Mouse (Mus musculus) v-Abl transformed pro-B cells (cell line): ENCODE results near the gene Evl.

Experiments
- in situ Hi-C, 2 experiments: fragments of 400-800 bp; cut with MboI; formaldehyde crosslinking; loops; one replicate each; pipeline ENCODE4 v1.15.1; 2025; ENCODE audit not compliant: unreplicated experiment in 2 of 2

Gene Evl

DNA sequence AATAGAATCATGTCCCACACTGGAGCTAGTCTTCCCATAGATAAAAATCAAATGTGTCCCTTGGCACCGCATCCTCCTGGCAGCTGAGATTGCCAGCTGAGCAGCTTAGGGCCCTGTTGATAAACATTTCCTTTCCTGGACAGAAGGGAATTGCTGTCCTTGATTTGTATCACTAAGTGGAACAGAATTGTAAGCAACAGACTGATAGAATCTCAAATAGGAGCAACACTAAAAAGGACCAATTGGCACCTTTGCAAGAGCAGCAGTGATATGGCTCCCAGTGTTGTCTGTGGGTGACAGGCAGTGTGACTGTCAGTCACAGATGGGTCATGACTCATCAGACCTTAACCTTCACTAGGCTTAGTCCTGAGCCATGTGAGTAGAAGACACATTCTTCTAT lies 29.3 kb downstream of the Evl start:
- in situ Hi-C loops: loop anchor here in 1 of 2 experiments (25.0 kb wide), 1 partner anchor 1379 kb away; no protein-coding TSS in a partner anchor

- in situ Hi-C loops: loop anchor here in 1 of 2 experiments (25.0 kb wide), 1 partner anchor 1372 kb away; no protein-coding TSS in a partner anchor
Observed at GRCm38 (mm10) chr12:108590131-108590530, 35.6 kb downstream of the Evl start.

DNA sequence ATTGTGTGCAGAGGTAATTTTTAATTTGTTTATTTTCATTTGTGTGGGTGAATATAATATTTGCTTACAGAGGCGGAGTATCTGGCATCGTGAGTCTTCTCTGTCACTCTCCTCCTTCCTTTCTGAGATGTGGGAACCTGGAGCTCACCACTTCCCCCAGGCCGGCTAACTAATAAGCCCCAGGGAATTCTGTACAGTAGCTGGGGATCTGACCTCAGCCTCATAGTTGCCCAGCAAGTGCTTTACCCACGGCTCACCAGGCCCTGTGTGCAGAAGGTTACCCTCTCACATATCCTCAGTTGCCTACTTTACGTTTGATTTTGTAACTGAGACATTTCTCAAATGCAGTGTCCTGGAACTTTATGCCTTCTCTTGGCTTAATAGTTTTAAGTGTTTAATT lies 37.1 kb downstream of the Evl start:
- in situ Hi-C loops: loop anchor here in 1 of 2 experiments (25.0 kb wide), 1 partner anchor 1371 kb away; no protein-coding TSS in a partner anchor

DNA sequence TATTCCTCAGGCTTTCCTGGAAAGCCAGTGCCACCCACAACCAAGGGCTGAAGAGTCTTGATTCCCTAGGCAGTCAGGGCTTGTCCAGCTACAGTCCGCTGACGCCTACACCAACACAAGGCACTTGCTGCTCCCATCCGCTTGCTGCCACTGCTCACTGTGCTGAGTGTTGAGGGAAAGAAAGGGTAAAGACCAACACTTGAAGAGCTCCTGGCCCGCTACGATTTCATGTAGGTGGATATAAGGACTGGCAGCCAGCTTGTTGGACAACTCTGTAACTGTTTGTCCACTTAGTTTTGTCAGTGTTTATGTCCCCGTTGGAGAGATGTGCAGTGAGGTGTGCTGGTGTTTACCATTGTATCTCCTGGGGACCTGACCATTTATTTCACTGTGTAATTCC lies 38.3 kb downstream of the Evl start:
- in situ Hi-C loops: loop anchor here in 1 of 2 experiments (25.0 kb wide), 1 partner anchor 1369 kb away; no protein-coding TSS in a partner anchor

- in situ Hi-C loops: loop anchor here (25.0 kb wide), 1 partner anchor 836 kb away; no protein-coding TSS in a partner anchor
Observed at GRCm38 (mm10) chr12:108600864-108601263, 46.3 kb downstream of the Evl start.

- in situ Hi-C loops: loop anchor here (25.0 kb wide), 1 partner anchor 836 kb away; no protein-coding TSS in a partner anchor
Observed at GRCm38 (mm10) chr12:108601326-108601725, 46.8 kb downstream of the Evl start.

DNA sequence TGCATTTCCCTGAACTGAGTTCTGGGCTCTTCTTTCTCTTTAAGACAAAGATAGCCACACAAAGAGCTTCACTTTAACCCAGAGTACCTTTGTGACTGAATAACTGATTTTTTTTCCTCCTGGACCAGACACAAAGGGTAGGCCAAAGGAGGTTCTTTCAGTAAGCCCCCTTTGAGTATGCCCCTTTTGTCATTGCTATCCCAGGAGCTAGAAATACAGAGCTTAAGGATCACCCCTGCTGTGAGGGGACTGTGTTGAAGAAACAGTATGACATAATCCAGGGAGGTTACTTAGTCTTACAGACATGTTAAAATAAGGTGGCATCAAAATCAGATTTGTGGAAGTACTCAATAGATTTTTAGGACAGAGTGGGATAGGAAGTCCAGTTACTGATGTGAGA lies 50.0 kb downstream of the Evl start:
- in situ Hi-C loops: loop anchor here (25.0 kb wide), 1 partner anchor 833 kb away; no protein-coding TSS in a partner anchor

GRCm38 (mm10) chr12:108605521-108606281 lies 51.2 kb downstream of the Evl start:
- in situ Hi-C loops: loop anchor here (25.0 kb wide), 1 partner anchor 832 kb away; no protein-coding TSS in a partner anchor

DNA sequence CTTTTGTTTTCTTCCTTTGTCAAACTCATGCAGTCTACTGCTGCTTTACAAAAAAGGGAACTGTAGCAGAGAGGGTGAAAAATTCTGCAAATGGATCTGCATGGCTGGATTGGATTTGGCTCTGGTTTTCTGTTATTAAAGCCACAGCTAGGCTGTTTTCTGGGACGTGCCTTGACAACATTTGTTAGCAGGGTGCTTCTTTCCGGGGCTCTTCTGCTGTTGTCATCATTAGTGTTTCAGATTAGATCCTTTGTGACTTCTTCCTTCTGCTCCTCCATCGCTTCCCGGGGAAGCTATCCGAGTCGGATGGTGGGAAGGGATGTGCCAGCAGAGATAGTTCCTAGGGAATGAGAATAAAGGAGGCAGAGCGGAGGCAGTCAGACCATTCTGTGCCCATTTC lies 51.8 kb downstream of the Evl start:
- in situ Hi-C loops: loop anchor here (25.0 kb wide), 1 partner anchor 831 kb away; no protein-coding TSS in a partner anchor

DNA sequence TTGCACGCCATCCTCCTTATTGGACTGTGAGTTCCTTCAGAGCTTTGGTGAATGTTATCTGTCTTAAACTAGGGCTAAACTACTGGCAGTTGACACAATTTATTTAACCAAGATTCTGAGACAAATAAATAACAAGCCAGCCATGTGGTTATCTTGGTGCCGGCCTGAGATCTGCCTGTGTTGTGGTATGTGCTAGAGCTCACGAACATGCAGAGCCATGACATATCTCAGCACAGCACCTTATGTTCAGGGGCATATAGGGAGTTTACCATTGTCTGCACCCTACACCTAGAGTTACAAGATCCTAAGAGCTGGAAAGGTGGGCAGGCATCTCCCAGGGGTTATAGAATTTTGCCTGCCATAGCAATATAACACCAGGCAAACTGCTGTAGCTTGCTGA lies 54.9 kb downstream of the Evl start:
- in situ Hi-C loops: loop anchor here (25.0 kb wide), 1 partner anchor 828 kb away; no protein-coding TSS in a partner anchor

DNA sequence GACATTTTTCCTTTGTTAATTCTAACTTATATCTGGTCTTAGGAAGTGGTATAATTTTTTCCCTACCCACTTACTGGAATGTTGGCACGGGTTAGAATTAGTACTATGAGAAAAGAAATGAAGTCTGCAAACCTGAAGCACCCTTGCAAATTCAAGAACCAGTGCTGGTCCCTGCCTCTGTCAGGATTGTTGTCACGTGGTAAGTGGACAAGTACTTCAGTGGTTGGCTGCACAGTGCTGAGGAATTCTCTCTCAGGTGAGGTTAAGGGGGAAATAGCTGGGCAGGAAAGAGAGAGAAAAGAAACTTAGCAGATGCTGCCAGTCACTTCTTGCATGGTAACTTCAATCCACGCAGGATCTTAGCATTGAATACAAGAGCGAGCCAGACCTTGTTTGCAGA lies 55.7 kb downstream of the Evl start:
- in situ Hi-C loops: loop anchor here (5.0 to 25.0 kb wide), 4 partner anchors 47 to 827 kb away; partner anchors contain the start of genes Wars (in 1 of the 2) and Wdr25 (in 1 of the 2)

GRCm38 (mm10) chr12:108613081-108613480 lies 58.6 kb downstream of the Evl start:
- in situ Hi-C loops: loop anchor here (5.0 to 25.0 kb wide), 4 partner anchors 44 to 824 kb away; partner anchors contain the start of genes Wars (in 1 of the 2) and Wdr25 (in 1 of the 2)

DNA sequence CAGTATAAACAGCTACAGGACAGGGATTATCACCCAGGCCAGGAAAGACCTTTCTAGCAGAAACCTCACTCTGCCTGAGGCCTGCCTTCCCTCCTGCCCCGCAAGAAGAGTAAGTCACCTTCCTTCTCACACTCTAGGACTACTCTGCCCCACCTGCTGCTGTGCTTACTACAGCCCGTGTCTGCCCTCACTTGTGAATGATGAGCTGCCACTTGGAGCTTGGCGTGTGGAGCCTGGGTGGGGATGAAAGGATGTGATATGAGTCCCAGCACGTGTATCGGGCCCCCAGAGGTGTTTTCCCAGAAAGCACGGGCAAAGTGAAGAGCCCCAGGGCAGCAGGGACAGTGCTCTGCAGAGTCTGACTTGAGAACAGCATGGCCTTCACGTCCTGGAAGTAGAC lies 63.0 kb downstream of the Evl start:
- in situ Hi-C loops: loop anchor here (5.0 to 25.0 kb wide), 3 partner anchors 140 to 820 kb away; partner anchors contain the start of genes Wars (in 1 of the 2) and Wdr25 (in 1 of the 2)

DNA sequence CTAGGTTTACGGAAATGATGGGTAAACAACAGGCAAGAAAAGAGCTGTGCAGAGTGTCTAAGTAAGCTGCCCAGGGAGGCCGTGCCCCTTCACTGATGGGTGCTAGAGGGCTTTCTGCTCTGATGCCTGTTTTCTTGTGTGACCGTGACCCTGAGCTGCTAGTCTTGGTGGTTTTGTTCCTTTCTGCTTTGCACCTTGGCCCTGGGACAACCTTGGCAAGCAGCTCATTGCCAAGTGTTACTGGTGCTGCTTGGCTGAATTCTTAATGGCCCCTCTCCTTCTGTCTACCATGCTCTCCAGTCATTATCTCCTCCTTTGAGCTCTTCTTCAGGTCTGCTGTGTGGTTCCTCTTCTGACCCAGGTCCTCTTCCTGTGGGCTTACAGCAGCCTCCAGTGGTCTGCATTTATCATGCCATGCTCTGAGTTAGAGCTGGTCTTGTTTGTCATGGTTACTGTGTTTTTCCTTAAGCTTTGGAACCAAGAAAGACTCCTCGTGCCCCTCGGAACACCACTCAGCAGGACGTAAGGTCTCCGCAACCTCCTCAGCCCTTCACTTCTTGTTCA lies 65.4 kb downstream of the Evl start:
- in situ Hi-C loops: loop anchor here (5.0 to 25.0 kb wide), 3 partner anchors 137 to 817 kb away; partner anchors contain the start of genes Wars (in 1 of the 2) and Wdr25 (in 1 of the 2)

DNA sequence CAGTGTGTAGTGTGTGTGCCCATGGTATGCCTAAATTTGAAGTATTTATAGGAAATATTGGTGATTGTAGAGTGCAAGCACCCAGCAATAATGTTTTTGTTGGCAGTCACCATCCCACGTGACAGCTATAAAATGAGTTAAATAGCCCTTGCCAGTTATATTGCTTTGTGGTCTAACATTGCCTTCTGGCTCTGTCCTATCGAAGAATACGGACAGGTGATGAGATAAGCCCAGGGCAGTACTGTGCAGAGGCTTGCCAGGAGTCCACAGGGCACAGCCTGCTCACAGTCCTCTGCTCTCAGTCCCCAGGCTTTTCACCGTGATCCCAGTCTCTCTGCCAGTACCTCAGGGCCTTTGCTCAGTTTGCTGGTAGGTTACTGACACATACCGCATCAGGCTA lies 67.9 kb downstream of the Evl start:
- in situ Hi-C loops: loop anchor here (25.0 kb wide), 1 partner anchor 815 kb away; no protein-coding TSS in a partner anchor

GRCm38 (mm10) chr12:108629556-108629955 lies 75.0 kb downstream of the Evl start:
- in situ Hi-C loops: loop anchor here in 1 of 2 experiments (25.0 kb wide), 1 partner anchor 442 kb away; the partner anchor contains the start of genes Ccnk and Setd3

GRCm38 (mm10) chr12:108630741-108631688 lies 76.5 kb downstream of the Evl start:
- in situ Hi-C loops: loop anchor here (10.0 to 25.0 kb wide), 3 partner anchors 444 to 456 kb away; partner anchors contain the start of genes Ccnk (in 2 of the 2) and Setd3 (in 2 of the 2)

- in situ Hi-C loops: loop anchor here (10.0 to 25.0 kb wide), 3 partner anchors 442 to 458 kb away; partner anchors contain the start of genes Ccnk (in 2 of the 2) and Setd3 (in 2 of the 2)
Observed at GRCm38 (mm10) chr12:108632501-108632900, 78.0 kb downstream of the Evl start.

- in situ Hi-C loops: loop anchor here (10.0 to 25.0 kb wide), 3 partner anchors 441 to 459 kb away; partner anchors contain the start of genes Ccnk (in 2 of the 2) and Setd3 (in 2 of the 2)
Observed at GRCm38 (mm10) chr12:108634031-108634430, 79.5 kb downstream of the Evl start.
